Mouse (Mus musculus): ENCODE data around the gene Dcaf11. TPM values are rescaled to one million over a fixed set of nuclear protein-coding genes. Genes with fewer than 3 reads are reported as not detected.

Dcaf11 gene
- 80.8 to 92.0 TPM (median 87.8 TPM) in 4 replicates for total RNA-seq (2023; ENCODE audit: inconsistent age)

GRCm38 (mm10) chr14:55559799-55560201 lies at the start of gene Dcaf11:
Dcaf11 (plus strand) TSS chr14:55560006.

GRCm38 (mm10) chr14:55510125-55510731 lies 49.6 kb upstream of the Dcaf11 start, which contains the start of gene Cpne6:
Cpne6 (plus strand) TSS chr14:55510445.

GRCm38 (mm10) chr14:55524785-55525184 lies 35.0 kb upstream of the Dcaf11 start, which contains the start of gene Nrl:
Nrl (minus strand) TSS chr14:55524981.

GRCm38 (mm10) chr14:55540067-55540786 lies 19.6 kb upstream of the Dcaf11 start, which contains the start of gene Pck2:
Pck2 (plus strand) TSS chr14:55540266.

GRCm38 (mm10) chr14:55560202-55561073 lies 632 bp downstream of the Dcaf11 start, which contains the start of gene A730061H03Rik:
A730061H03Rik (minus strand) TSS chr14:55560406.

GRCm38 (mm10) chr14:55575302-55575701 lies 15.5 kb downstream of the Dcaf11 start, which contains the start of gene Fitm1:
Fitm1 (plus strand) TSS chr14:55575617.

GRCm38 (mm10) chr14:55577871-55578667 lies 18.3 kb downstream of the Dcaf11 start, which contains the start of gene Psme1:
Psme1 (plus strand) TSS chr14:55578123.

GRCm38 (mm10) chr14:55584702-55585565 lies 25.1 kb downstream of the Dcaf11 start, which contains the start of gene Emc9:
Emc9 (minus strand) TSS chr14:55585302.

GRCm38 (mm10) chr14:55590748-55591330 lies 31.0 kb downstream of the Dcaf11 start, which contains the start of gene Psme2:
Psme2 (minus strand) TSS chr14:55591113.

GRCm38 (mm10) chr14:55591331-55591891 lies 31.6 kb downstream of the Dcaf11 start, which contains the start of gene Rnf31:
Rnf31 (plus strand) TSS chr14:55591708.

GRCm38 (mm10) chr14:55603271-55603632 lies 43.4 kb downstream of the Dcaf11 start, which contains the start of gene Irf9:
Irf9 (plus strand) TSS chr14:55603571.

GRCm38 (mm10) chr14:55617822-55618221 lies 58.0 kb downstream of the Dcaf11 start, which contains the start of gene Rec8:
Rec8 (plus strand) TSS chr14:55618037.

Other genes starting within 250 kb of the Dcaf11 start
- gene Dhrs4, start 81.2 kb upstream of the Dcaf11 start, total RNA-seq (2023; ENCODE audit: inconsistent age): 19.5 to 36.7 TPM (median 22.7 TPM) in 4 replicates
- gene Carmil3, start 69.4 kb upstream of the Dcaf11 start, total RNA-seq (2023; ENCODE audit: inconsistent age): 4.4 to 6.7 TPM (median 5.7 TPM) in 4 replicates
- gene Cpne6, start 49.6 kb upstream of the Dcaf11 start, total RNA-seq (2023; ENCODE audit: inconsistent age): not detected in 4 replicates
- not detected in 4 replicates for gene Nrl, start 35.0 kb upstream of the Dcaf11 start, total RNA-seq (2023; ENCODE audit: inconsistent age)
- 44.0 to 58.0 TPM (median 50.7 TPM) in 4 replicates for gene Pck2, start 19.7 kb upstream of the Dcaf11 start, total RNA-seq (2023; ENCODE audit: inconsistent age)
- 3.9 to 9.7 TPM (median 8.6 TPM) in 4 replicates for gene A730061H03Rik, start 400 bp downstream of the Dcaf11 start, total RNA-seq (2023; ENCODE audit: inconsistent age)
- not detected in 4 replicates for gene Fitm1, start 15.6 kb downstream of the Dcaf11 start, total RNA-seq (2023; ENCODE audit: inconsistent age)
- gene Psme1, start 18.1 kb downstream of the Dcaf11 start, total RNA-seq (2023; ENCODE audit: inconsistent age): 237 to 297 TPM (median 278 TPM) in 4 replicates
- gene Emc9, start 25.3 kb downstream of the Dcaf11 start, total RNA-seq (2023; ENCODE audit: inconsistent age): 4.8 to 8.4 TPM (median 7.1 TPM) in 4 replicates
- gene Psme2, start 31.1 kb downstream of the Dcaf11 start, total RNA-seq (2023; ENCODE audit: inconsistent age): 270 to 386 TPM (median 320 TPM) in 4 replicates
- 98.7 to 119 TPM (median 107 TPM) in 4 replicates for gene Rnf31, start 31.7 kb downstream of the Dcaf11 start, total RNA-seq (2023; ENCODE audit: inconsistent age)
- gene Irf9, start 43.6 kb downstream of the Dcaf11 start, total RNA-seq (2023; ENCODE audit: inconsistent age): 84.6 to 115 TPM (median 102 TPM) in 4 replicates
- gene Rec8, start 58.0 kb downstream of the Dcaf11 start, total RNA-seq (2023; ENCODE audit: inconsistent age): 0.84 to 1.9 TPM (median 1.3 TPM) in 4 replicates
- gene Ipo4, start 76.0 kb downstream of the Dcaf11 start, total RNA-seq (2023; ENCODE audit: inconsistent age): 42.8 to 71.0 TPM (median 59.7 TPM) in 4 replicates
- gene Gm49378, start 77.9 kb downstream of the Dcaf11 start, total RNA-seq (2023; ENCODE audit: inconsistent age): 1.2 to 6.3 TPM (median 3.5 TPM) in 4 replicates
- gene Tm9sf1, start 83.8 kb downstream of the Dcaf11 start, total RNA-seq (2023; ENCODE audit: inconsistent age): 43.5 to 50.3 TPM (median 46.2 TPM) in 4 replicates
- 2.7 to 3.3 TPM (median 3.2 TPM) in 4 replicates for gene Tssk4, start 90.2 kb downstream of the Dcaf11 start, total RNA-seq (2023; ENCODE audit: inconsistent age)
- 48.6 to 57.5 TPM (median 51.4 TPM) in 4 replicates for gene Mdp1, start 100.5 kb downstream of the Dcaf11 start, total RNA-seq (2023; ENCODE audit: inconsistent age)
- 21.8 to 29.4 TPM (median 27.7 TPM) in 4 replicates for gene Gmpr2, start 111.9 kb downstream of the Dcaf11 start, total RNA-seq (2023; ENCODE audit: inconsistent age)
- gene Nedd8, start 112.1 kb downstream of the Dcaf11 start, total RNA-seq (2023; ENCODE audit: inconsistent age): 173 to 208 TPM (median 188 TPM) in 4 replicates
- 158 to 162 TPM (median 159 TPM) in 4 replicates for gene Tinf2, start 121.8 kb downstream of the Dcaf11 start, total RNA-seq (2023; ENCODE audit: inconsistent age)
- 1.2 to 3.0 TPM (median 1.2 TPM) in 4 replicates for gene Tgm1, start 153.9 kb downstream of the Dcaf11 start, total RNA-seq (2023; ENCODE audit: inconsistent age)
- 73.0 to 82.3 TPM (median 79.9 TPM) in 4 replicates for gene Rabggta, start 162.3 kb downstream of the Dcaf11 start, total RNA-seq (2023; ENCODE audit: inconsistent age)
- 23.1 to 26.7 TPM (median 25.5 TPM) in 4 replicates for gene Dhrs1, start 185.7 kb downstream of the Dcaf11 start, total RNA-seq (2023; ENCODE audit: inconsistent age)
- 29.2 to 37.3 TPM (median 34.5 TPM) in 4 replicates for gene Nop9, start 185.7 kb downstream of the Dcaf11 start, total RNA-seq (2023; ENCODE audit: inconsistent age)
- not detected in 4 replicates for gene Cideb, start 198.5 kb downstream of the Dcaf11 start, total RNA-seq (2023; ENCODE audit: inconsistent age)
- 0.22 to 0.84 TPM (median 0.36 TPM) in 3 of 4 replicates, not detected in the other for gene Ltb4r2, start 201.4 kb downstream of the Dcaf11 start, total RNA-seq (2023; ENCODE audit: inconsistent age)
- gene Ltb4r1, start 206.0 kb downstream of the Dcaf11 start, total RNA-seq (2023; ENCODE audit: inconsistent age): not detected in 4 replicates
- 0.24 to 1.4 TPM (median 0.48 TPM) in 3 of 4 replicates, not detected in the other for gene Adcy4, start 224.1 kb downstream of the Dcaf11 start, total RNA-seq (2023; ENCODE audit: inconsistent age)
- 86.4 to 109 TPM (median 93.4 TPM) in 4 replicates for gene Ripk3, start 228.9 kb downstream of the Dcaf11 start, total RNA-seq (2023; ENCODE audit: inconsistent age)